Mouse (Mus musculus): ENCODE measurements at regions not wholly inside any gene's neighbourhood (a gene's known extent, or its start where the extent isn't known, plus 50 kb on each side); places are given as distances from the start of the nearest gene placed in this dataset.
A peak's percentile ranks its signal among the peaks of the same experiment; 100 is the strongest.

DNA sequence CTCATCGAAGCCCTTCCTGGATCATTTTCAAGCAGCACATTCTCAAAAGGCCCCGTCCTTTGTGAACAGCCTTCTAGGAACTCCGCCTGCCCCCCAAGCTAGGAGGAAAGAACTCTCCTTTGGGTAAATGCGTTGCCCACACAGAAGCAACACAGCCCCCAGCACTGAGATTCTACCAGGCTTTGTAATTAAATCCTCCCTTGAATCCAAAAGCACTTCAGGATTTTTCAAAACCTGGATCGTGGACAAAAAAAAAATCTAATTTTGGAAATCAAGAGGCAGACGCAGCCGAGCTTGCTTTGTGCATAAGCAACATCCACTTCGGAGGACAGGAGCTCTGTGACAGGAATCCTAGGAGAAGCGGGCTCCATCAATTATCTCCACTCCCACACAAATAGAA, 183.6 kb upstream of the Ercc4 start:
- DNase-seq, result peak; percentile 57

DNA sequence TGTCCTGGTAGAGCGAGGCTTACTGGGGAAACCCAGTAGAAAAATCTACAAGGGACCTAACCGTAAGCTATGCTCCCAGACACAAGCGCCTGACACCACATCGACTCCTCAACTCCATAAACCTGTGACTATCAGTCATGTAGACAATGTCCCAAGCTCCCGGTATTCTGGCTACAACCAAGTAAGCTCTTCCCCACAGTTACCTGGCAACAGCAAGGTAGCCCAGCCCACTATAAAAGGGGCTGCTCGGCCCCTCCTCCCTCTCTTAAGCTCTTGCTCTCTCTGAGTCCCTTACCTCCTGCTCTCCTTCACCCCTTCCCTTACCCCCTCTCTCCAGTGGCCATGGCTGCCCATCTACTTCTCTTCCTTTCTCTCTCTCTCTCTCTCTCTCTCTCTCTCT, 178.4 kb upstream of the Ercc4 start:
- no peak for DNase-seq

DNA sequence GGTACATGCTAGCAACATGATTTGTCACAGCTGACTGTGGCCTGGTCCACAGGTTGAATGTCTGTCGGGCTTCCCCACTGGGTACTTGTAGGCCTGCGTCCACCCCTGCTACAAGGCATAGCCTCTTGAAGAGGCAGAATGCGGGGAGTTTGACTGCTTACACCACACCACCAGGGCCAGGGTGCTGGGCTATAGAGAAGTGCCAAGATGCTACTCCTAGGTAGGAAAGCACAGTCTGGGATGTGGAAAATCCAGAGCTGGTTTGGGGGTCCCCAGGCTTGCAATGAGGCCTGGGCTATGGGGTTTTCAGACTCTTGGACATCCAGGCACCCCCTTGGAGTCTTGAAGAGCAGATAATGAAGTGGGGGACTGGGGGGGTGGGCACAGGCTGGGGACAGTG, 176.5 kb upstream of the Ercc4 start:
- no peak for DNase-seq

DNA sequence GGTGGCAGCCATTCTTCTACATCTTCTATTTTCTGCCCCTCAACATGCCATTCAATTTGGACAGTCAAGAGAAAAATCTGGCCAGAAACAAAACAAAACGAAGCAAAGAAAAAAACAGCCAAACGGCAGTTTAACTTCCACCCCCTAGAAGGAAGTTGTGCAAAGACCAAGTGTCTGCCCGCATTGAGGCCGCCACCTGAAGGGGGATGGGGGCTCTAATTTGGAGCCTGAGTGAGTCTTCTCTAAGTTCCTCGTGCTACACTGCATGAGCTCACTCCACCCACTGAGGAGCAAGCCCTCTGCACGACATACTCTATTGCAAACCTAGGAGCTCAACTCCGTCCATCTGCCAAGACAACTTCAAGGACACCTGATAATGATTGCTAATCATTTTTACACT, 174.9 kb upstream of the Ercc4 start:
- no peak for DNase-seq

DNA sequence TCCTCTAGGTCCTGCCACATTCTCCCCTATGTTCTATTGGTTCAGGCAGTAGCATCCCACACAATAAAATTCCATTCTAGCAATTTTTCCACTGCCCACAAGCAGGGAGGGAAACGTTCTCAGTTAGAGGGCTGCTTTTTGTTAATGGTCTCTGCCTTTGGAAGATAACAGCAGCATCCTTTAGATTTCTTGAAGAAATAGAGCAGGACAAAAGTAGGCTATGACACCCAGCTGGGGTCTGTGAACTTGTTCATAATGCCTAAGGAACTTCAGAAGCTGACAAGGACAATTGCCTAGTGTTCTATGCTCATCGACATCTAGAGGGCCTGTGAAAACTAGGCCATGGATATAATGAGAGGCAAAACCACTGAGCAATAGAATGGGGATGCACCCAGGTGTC, 174.2 kb upstream of the Ercc4 start:
- no peak for DNase-seq

DNA sequence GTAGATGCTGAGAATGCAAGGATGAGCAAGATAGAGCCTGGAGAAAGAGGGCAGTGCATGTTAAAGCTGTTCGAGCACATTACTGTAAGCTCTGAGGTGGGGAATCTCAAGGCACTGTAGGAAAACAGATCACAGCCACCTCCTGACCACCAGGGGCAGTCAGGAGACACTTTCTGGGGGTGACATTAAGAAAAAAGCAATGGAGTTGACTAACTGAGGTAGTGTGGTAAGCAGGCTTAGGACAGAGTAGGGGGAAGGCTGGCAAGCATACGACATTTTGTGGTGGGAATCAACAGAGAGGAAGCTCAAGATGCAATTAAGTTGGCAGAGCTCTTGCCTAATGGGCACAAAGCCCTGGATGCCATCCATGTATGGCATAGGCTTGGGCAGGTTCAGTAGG, 172.9 kb upstream of the Ercc4 start:
- DNase-seq, result no peak

DNA sequence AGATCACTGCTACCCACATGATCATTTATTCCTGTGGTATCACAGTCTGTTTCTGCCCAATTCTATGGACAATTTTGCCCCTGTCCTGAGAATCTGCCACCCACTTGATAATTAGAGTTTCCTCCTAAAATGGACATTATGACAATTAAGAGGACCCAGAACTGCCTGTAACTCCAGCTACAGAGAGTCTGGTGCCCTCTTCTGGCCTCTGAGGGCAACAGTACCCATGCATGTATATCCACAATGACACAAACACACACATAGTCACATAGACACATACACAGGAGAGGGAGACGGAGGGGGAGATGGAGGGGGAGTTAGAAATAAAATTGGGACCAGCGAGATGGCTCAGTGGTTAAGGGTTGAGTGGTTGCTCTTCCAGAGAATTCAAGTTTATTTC, 170.9 kb upstream of the Ercc4 start:
- no peak for DNase-seq

DNA sequence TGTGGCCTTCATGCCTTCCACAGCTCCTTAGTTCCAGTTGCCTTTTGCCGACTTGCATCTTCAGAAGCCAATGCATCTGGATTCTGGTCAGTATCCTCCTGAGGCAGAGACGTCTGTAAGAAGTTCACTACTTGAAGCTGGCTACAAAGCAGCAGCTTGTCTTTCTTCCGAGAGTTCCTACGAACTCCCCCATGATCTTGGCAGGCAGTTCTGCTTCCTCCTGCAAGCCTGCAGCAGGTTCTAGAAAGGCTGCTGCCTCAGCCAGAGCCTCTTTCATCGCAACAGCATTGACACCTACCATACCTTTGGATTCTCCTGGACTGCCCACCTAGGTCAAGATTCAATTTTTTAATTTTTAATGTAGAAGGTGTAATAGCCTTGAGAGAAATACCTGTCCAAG, 158.3 kb upstream of the Ercc4 start:
- peak; percentile 9 for DNase-seq

DNA sequence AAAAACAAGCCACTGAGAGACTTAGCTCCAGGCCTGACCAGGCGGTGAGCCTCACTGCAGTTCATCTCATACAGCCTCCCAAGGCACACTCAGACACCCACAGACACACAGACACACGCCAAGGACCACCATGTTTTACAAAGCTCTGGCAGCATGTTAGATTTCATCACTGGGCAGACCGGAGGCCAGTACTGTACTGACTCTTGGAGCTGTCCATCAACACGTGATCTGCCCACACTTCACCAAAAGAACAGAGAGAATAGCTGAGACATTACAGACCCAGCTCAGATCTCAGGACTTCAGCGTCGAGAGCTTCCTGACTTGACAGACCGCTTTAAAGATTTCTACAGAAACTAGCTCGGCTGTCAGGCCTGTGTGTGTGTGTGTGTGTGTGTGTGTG, 155.5 kb upstream of the Ercc4 start:
- no peak for DNase-seq

DNA sequence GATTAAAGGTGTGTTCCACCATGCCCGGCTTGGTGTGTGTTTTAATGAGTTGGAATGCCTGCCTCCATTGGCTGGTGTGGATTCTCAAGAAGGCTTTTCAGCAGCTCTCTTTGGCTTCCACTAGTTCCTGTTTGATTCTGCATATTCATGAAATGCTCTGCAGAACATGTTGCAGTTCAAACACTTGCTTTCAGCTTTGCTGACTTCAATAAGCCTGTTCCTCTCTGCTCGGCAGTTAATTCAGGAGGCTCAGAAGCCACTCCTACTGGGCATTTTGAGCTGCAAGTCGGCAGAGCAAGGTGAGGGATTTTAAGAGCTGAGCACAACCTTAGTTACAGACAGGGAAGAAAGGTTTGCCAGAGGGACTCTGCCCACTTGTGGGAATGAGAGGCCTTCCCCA, 153.1 kb upstream of the Ercc4 start:
- no peak for DNase-seq

DNA sequence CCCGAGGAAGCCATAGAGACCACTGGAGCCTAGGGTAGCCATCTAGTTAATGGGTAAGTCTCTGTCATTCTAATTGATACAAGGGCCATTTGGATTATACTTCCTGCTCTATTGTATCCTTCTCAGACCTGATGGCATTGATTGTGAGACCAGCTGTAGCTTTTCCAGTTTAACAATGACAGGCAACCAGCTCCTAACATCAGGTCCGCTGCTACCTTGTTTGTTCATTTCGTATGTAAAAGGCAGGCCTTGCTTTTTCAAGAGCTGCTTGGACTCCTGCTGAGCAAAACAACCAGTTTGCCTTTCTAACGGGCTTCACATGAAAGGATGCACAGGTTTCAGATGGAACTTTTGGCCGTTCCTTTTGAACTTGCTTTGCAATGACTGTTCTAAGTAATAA, 148.6 kb upstream of the Ercc4 start:
- DNase-seq, result no peak

DNA sequence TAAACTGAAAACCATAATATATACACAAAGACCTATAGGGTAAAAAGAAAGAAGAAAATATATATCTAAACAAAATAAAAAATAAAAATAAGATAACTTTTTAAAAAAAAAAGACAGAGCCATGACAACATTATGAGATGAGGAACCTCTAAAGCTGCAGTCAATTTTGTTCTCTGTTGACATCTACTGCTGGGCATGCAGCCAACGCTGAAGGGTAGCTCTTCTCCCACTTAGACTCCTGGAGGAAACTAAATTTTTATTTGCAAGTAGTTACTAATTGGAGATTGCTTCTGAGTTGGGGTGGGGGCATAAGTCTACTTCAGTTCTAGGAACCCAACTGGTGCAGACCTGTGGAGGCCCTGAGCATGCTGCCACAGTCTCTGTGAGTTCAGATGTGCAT, 126.8 kb upstream of the Ercc4 start:
- peak; percentile 7 for DNase-seq

DNA sequence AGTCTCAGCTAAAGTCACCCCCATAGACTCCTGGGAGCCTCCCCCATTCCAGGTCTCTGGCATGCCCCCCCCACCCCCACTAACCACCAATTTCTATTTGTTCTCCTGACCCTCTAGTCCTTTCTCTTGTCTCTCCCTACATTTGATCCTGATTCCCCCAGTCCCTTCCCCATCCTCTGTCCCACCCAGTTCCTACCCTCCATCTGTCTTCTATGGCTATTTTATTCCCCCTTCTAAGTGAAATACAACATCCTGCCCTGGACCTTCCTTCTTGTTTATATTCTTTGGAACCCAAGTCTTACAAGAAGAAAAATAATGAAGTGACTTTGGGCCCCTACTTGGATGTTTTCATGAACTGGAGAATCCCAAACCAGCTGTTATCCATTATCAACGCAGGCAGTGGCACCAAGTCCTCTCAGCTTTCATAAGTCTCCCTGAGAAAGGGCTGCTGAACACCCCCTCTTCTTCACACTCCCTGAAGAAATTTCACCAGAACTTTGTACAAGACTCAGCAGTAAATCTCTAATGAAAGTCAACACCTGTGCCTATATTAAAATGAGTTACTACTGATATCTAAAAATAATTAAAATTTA, 108.1 kb upstream of the Ercc4 start:
- no peak for DNase-seq

DNA sequence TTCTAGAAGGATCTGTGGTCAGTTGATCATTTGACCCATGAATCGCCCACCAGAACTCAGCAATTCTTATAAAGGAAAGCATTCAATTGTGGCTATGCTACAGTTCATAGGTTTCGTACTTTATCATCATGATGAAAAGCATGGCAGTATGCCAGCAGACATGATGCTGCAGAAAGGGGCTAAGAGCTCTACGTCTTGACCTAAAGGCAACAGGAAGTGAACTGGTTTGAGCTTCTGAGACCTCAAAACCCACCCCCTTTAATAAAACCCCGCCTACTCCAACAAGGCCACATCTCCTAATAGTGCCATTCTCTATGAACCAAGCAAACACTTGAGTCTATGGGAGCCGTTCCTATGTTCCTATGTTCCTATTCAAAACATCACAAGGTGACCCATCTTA, 96.6 kb upstream of the Ercc4 start:
- no peak for DNase-seq

DNA sequence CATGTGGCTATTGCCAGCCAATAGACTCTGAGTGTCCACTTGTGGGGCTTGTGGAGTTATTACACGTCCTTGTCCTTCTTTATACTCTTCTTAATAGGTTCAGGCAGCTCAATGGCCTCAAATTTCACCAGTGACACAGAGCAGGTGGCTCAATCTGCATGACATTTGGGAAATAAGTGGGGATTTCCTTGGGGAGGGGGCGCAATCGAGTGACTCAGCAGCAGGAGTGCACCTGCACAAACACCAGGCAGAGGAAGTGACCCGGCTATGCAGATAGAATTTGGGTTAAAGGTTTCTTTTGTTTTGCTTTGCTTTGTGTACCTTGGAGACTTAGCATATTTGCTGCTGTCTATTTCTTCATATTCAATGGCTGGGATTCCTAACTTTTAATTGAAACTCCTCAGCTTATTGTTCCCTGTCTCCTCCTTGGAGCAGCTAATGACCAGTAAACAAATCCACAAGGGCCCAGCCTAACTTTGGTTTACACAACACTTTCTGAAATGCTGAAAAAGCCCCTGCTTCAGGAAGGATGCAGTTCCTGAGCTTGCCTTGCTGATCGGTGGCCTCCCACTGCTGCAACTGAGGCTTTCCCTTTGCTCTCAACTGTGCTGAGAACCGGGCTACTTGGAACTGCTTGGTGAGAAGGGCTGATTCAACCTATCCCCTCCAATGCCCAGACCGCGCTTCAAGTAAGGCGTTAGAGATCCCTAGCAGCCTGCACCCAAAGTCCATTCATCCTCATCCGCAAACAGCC, 95.4 kb upstream of the Ercc4 start:
- DNase-seq, result no peak

DNA sequence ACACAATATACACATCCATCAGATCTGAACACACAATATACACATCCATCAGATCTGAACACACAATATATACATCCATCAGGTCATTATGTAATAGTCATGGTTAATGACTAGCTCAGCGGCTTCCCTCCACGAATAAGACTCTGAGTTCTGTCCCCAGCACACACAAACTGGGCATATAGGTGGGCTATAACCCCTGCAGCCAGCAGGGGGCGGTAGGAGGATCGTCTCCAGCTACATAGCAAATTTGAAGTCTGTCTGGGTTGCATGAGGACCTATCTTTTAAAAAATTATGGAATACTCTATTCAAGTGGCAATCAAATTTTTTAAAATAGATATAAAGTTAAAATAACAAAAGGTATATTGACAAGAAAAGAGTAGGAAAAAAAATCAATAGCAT, 86.6 kb upstream of the Ercc4 start:
- DNase-seq, result no peak

DNA sequence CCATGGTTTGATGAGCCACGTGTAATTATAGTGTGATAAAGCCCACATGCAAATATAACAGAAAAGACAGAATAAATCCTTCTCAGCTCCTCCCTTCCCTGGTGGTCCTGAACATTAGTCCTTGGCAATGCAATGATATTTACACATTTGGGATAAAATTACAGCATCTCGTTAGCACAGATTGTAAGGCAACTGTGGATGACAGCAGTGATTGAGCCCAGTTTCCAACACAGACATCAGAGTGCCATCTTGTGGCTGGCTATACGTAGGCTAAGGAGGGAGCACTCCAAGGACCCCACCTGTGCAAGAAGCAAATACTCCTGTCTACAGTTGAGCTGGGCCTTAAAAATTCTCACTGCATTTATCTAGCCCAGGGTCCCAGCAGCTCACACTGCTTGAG, 84.1 kb upstream of the Ercc4 start:
- peak; percentile 57 for DNase-seq

DNA sequence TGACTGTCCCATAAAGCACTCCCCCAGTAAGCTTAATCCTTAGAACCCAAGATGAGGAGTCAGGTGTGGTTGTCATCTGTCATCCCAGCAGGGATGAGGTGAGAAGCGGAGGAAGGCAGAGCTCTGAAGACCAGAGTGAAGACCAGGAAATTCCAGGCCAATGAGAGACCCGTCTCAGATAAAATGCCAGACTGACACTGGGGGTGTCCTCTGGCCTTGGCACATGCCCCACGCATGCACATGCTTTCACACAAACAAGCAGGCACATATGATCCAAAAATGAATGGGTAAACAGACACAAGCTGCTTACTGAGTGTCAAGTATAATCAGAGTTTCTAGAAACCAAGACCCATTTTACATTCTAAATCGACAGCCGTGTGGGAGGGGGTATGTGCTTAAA, 75.3 kb upstream of the Ercc4 start:
- DNase-seq, result no peak

DNA sequence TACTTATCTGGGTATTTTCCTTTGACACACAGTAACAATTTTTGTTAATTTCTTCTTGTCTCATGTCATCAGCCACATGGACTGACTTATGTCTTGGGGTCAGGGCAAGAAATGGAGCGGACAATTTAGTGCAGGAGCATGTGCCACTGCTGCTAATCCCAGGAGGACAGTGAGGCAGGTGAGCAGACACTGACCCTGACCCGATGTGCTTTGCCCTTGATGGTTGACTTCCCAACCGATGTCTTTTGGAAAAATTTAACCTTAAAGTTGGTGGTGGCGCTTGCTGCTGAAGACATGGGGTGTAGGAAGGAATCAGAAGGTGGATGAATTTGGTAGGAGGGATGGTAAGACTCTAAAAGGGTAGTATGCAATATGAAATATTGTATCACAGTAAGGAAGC, 72.9 kb upstream of the Ercc4 start:
- no peak for DNase-seq

DNA sequence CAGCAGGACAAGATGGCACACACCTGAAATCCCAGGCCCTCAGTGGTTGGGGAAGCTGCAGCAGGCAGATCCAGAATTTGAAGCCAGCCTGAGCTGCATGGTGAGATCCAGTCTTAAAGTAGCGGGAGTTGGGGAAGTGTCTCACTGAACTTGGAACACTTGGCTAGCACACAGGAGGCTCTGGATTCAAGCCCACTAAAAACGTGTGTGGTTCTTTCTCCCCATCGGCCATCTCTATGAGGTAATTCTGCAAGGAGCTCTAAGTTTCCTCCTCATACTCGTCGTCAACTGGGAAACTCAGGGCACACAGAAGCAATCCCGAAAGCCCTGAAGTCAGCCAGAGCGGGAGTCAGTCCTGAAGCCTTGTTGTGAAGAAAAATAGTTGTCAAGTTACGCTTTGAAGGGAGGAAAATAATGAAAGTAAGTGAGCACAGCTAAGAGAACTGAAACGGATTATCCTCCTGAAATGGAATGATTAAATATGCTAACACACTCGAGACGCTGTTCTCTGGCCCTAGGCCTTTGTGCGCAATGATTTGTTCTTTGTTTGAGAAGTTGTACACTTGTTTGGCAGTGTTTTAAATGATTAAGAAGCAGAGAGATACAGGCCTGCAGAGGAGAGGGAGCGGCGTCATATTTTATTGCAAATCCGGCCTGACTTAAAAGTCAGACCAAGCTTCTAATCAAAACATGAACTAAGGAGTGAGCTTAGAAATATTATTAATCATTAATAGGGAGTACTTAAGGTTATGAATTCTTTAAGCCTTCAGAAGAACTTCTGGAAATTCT, 69.0 kb upstream of the Ercc4 start:
- no peak for DNase-seq

DNA sequence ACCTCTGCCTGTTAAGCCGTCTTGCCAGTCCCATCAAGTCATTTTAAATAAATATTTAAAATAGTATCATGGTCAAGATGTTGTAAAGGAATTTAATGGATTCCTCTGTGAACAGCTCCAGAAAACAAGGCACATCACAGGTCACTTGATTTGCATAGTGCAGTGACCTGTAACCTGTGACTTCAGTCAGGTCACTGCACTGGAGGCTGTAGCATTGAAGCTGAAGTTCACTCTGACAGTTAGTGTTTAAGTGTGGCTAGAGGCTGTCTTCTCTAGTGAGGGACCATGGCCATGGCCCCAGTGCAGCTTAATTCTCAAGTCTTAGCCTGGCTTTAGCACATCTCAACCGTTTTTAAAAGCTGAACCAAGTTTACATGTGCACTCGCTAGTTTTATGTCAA, 68.1 kb upstream of the Ercc4 start:
- DNase-seq, result no peak

DNA sequence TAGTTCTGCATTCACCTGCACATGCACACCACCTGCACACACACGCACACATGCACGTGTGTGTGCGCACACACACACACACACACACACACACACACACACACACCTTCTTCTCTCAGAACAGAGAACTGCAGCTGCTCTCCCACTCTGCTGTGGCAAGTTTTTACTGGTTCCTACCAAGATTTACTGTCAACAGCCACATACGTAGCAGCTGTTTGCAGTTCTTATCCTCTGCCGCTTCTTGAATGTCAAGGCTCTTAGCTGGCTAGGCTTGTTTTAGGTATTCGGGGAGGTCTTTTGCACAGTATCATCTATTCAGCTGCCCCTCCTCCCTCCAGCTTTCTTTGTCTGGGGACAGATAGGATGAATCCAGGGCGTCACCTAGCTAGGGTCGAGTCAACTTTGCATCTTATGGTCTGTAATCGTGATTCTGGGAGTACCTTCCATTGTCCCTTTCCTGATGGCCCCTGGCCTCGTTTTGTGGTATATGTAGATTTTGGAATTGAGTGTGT, 64.3 kb upstream of the Ercc4 start:
- DNase-seq, result no peak

DNA sequence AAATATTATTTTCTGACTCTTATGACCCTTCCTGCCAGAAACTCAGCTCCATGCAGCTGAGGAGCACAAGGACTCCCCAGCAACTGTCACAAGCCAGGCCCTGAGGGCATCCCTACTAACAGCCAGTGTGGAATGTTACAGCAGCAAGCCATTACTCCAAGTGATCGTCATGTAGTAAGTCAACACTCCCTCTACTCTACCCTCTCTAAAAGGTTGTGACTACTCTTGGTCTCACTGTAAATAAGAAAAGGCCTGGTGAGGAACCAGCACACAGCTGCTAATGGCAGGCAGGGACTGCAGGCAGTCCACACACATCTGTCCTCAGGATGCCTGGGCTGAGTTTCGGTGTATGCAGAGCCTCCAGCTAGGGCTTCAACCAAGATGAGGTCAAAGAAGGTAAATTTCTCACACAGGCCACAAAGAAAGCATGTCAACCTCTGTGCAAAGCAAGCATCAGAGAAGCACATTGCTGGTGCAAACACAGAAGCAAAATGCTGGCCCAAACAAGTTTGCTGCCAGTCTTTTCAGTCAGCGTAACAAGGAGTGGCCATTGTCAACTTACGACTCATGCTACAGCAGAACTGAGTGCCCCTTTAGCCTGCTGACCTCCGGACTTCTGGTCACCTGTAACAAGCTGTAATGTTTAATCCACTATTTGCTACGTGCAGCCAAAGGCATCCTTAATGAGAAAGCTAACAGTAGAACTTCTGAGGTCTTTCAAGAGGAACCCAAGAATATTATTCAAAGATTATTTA, 62.9 kb upstream of the Ercc4 start:
- DNase-seq, result no peak

Measured in right cerebral cortex, adult 18-20 months (tissue).